Mouse (Mus musculus) left cerebral cortex, postnatal 10 days (tissue): ENCODE results near the gene Btbd35f18. TPM values are rescaled to one million over a fixed set of nuclear protein-coding genes. Genes with fewer than 3 reads are reported as not detected.
"Not testable (repeated sequence)": the region's sequence is repeated elsewhere in the genome, so short reads cannot be mapped to it uniquely, and the experiment has no call there.

Experiments used
- DNase-seq, 2 experiments: peaks; one replicate each; pipeline ENCODE4 v3.0.0; 2021 to 2022; ENCODE audit warnings: low spot score in 2 of 2, mixed read lengths in 1 of 2; ENCODE audit errors: extremely low spot score in 1 of 2
- intact Hi-C: fragments of 180-260 bp; cut with DNase I; formaldehyde crosslinking; loops from one replicate; pipeline ENCODE4 v1.15.1; 2025
- total RNA-seq, 2 experiments: library from RNA; stranded (reverse); gene quantifications; 2 replicates each; pipeline ENCODE4 v1.2.3; 2021

Btbd35f18 gene
- not detected for total RNA-seq

DNA sequence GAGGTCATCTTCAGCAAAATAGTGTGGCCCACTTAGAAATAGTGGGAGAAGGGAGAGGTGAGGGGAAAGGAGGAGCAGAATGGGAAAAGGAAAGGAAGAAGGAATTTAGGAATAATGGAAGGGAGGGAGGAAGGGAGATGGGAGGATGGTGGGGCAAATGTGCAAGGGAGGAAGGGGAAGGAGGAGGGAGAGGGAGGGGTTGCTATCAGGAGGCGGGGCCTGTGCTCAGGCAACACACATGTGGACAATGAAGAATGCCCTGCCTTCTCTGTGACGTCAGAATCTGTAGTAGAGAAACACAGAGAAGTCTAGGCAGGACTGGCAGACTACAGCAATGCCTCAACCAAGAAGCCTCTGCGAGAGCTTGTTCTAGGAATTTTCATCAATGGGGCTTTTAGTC, at the start of gene Btbd35f18:
TSS of gene Btbd35f18 (plus strand) at position 301 of the 400 bp plus-strand sequence.
- intact Hi-C loops, DNase-seq: not testable (repeated sequence)

Other genes starting within 250 kb of the Btbd35f18 start
- gene Btbd35f10, start 52.7 kb downstream of the Btbd35f18 start, total RNA-seq: not detected